Mouse (Mus musculus): ENCODE results near the gene Nexn. TPM values are rescaled to one million over a fixed set of nuclear protein-coding genes. Genes with fewer than 3 reads are reported as not detected.
"Not testable (repeated sequence)": the region's sequence is repeated elsewhere in the genome, so short reads cannot be mapped to it uniquely, and the experiment has no call there.

Gene Nexn
- polyA plus RNA-seq, 3 experiments from 2014 or later = 1.3 to 5.6 (median 2.8) TPM

DNA sequence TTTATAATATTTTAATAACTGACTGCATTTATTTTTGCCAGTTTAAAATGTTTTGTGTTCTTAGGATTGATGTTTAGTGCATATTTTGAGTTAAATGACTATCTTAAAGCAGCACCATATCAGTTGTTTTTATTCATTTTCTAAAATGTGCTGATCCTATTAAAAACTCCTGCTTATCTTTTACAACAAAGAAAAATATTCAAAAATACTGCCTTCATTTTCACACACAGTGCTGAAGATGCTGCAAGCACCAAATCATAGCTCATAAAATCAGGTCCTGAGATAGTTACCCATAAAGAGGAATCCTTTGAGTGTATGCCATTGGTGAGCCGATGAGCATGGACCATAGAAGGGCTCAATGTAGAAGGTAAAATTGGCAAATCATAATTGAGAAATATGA lies 30.9 kb downstream of the Nexn start:
- no peak for ATAC-seq

DNA sequence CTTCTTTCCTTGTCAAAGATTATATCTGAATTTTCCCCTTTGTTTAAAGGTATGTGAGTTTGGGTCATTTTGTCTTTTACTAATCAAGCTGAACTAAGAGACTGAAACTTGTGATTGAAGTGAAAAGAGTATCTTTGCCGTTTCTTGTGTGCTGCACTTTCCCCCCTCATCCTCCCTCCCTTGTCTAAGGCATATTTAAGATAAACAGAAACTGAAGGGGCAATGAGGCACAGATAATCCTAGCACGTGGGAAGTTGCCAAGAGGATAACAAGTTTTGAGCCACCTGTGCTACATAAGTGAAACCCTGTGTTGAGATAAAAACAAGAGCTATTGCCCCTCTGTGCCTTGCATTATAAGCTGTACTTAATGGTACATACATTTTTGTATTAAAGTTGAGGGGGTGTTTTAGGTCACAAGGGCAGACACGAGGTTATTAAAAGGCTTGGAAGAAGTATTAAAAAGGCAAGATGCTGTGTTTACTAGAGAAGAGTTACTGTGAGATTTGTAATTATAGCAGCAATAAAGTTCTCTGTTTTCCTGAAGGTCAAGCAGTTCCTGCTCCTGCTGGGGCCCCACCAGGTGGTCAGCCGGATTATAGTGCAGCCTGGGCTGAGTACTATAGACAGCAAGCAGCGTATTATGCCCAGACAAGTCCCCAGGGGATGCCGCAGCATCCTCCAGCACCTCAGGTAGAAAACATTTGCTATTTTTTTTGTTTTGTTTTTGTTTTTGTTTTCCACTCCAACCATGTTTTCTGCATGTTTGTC lies 34.6 kb downstream of the Nexn start:
- no peak for ATAC-seq

- no peak for ATAC-seq
These were observed 36.9 kb downstream of the Nexn start for GRCm38 (mm10) chr3:152229271-152229670.

DNA sequence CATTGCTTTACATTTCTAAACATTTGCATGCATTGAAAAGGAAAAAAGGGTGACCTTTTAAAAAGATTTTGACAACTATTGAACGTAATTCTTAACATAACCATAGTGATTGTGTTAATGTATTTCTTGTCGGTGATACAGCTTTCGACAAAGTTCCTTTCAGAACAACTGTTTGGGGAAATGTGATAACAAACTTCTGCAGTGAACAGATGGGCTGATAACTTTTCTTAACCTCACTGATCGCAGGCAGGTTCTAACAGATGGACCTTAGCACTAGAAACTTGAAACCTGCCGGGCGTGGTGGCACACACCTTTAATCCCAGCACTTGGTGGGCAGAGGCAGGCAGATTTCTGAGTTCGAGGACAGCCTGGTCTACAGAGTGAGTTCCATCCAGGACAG lies 37.3 kb downstream of the Nexn start:
- ATAC-seq = no peak

DNA sequence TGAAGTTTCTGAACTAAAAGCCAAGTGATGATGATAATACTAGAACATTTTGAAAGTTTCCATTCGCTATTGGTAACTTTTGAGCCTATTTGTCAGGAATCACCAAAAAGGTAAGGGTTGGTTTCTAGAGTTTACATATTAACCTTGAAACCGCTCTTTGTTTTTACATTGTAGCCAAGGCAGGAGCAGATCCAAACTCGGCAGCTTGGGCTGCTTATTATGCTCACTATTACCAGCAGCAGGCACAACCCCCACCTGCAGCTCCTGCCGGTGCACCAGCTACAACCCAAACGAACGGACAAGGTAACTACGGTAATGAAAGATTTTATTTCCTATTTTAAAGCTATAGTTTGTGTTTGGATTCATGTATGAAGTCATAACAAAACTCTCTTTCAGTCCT lies 40.2 kb downstream of the Nexn start:
- no peak for ATAC-seq

DNA sequence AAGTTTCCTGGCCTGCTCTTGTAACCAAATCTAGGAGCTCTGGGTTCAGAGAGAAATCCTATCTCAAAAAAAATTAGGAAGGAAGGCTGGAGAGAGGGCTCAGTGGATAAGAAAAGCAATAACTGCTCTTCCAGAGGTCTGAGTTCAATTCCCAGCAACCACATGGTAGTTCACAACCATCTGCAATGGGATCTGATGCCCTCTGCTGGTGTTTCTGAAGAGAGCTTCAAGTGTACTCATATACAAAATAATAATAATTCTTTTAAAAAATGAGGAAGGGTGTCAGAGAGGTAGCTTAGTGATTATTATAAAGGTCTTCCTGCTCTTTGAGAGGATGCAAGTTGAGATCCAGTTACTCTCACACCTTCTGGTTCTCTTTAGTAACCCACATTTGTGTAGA lies 41.2 kb downstream of the Nexn start:
- ATAC-seq = no peak

- ATAC-seq = no peak
These were observed 52.7 kb downstream of the Nexn start for GRCm38 (mm10) chr3:152213416-152213815.

GRCm38 (mm10) chr3:152211731-152212279 lies 54.3 kb downstream of the Nexn start:
- ATAC-seq = peak; percentile 58

DNA sequence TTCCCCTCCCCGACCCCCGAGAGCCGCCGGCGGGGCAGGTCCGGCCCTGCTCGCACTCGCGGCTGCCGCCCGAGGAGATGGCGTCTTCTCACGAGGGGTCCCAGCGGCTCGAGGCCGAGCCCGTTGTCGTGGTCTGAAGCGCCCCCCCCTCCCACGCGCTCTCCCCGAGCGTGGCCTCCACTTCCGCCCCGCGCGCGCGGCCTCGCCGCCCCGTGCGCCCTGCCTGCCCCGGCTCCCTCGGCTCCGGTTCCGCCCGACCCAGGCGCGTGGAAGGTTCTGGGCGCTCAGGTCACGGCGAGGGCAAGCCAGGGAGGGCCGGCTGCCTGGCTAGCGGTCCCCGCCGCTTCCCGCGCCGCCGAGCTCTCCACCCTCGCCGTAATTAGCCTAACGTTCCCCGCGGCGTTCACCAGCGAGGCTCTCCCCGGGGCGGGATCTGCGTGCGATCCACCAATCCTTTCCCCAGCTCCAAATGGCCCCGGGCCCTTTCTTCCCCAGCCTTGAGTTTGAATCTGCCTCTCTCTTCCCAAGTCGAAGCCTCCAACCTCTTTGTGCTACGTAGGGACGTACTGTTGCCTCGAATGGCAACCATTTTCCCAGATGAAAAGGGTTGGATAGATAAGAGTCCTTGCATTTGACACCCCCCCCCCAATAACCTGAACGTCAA lies 55.3 kb downstream of the Nexn start:
- peak; percentile 27 for ATAC-seq

DNA sequence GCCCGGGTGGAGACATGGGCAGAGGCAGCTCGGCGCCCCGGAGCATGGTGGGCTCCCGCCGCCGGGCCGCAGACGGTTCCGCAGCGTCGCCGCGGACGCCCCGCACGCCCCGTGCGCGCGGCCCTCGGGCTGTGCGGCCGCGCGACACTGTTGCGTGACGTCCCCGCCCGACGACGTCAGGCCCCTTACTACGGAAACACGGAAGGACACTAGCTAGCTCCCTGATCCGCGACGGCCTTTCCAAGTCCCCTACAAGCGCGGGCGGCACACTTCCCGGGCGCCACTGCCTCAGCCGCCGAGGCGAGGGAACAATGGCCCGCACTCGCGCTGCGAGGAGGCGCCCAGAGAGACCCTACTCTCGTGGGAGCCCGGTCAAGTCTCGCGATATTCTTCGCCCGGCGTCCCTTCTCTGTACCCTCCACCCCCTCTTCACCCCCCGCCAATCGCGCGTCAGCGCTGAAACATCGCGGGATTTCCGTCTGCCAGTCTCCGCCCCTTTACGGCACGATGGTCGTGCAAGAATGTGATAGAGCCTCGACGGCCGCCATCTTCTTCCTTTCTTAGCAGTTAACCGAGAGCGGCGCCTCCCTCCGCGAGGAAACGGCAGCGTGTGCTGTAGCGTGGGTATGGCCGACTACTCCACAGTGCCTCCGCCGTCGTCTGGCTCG lies 56.0 kb downstream of the Nexn start, which contains the start of the genes Dnajb4 and Fubp1:
Dnajb4 (minus strand) TSS at position 336 of the 668 bp plus-strand sequence.
Fubp1 (plus strand) TSS at position 456 of the 668 bp plus-strand sequence.
- peak; percentile 83 for ATAC-seq

DNA sequence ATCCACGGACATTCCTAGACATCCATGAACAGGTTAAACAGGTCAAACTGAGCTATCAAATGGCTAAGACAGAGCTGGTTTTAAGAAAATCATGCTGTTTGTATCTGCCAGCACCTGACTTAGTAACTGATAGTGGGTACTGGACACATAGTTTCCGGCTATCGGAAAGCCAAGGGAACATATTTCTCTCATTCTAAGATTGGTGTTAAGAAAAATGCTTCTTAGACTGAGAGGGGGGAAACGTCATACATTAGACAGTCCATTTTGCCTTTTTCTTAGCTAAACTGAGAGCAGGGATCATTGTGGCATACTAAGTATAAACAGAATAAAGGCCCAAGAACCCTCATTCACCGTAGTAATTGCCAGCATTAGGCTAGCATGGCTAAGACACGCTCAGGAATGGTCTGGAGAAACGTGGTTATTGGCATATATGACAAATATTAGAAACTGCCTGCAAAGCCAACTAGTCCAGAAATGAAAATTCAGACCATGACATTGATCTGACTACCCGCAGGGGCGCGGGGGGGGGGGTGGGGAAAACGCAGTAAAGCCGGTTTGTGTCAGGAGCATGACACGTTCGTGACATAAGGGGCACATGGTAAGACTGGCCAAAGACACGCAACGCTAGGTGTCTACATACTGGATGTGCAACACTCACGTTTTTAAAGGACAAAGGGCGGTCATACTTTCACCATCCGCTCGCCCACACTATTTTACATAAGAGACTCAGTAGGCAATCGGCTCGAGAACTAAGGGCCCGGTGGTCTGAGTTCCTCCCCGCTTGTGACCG lies 56.8 kb downstream of the Nexn start:
- ATAC-seq = peak; percentile 6

GRCm38 (mm10) chr3:152208096-152208885 lies 57.9 kb downstream of the Nexn start:
- no peak for ATAC-seq

DNA sequence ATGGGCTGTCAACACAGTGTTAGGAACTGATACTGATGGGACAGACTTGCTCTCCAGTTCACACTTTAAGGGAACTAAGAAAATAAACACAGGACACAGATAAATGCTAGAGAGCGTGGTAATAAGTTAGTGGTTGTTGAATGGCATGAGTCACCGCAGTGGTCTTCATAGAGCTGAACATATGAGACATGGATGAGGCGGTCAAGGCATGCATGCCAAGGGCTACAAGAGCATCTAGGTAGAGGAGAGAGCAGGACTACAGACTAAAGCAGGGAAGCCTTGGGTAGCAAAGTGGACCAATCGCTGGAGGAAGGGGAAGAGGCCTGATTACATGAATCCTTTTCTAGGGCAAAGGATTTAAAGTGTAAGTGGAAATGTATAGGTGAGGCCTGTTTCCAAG lies 59.0 kb downstream of the Nexn start:
- ATAC-seq = no peak

- ATAC-seq = no peak
These were observed 61.6 kb downstream of the Nexn start for GRCm38 (mm10) chr3:152204577-152204976.

DNA sequence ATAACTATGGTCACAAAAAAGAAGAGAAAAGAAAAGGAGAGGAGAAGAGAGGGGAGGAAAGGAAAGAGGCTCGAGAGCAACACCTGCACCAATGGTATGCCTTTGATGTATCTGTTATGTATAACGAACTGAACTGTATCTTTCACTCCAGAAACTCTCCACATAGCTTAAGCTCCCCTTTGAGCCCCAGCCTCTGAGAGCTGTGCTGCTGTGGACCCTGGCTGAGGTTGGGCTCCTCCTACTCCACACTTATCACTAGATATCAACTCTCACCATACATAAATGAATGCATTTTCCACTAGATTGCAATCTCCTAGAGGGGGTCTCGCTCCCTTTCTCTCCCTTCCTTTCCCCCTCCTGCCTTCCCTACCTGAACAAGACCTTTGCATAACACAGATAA lies 62.2 kb downstream of the Nexn start:
- no peak for ATAC-seq

GRCm38 (mm10) chr3:152203411-152203810 lies 62.7 kb downstream of the Nexn start:
- ATAC-seq = no peak

DNA sequence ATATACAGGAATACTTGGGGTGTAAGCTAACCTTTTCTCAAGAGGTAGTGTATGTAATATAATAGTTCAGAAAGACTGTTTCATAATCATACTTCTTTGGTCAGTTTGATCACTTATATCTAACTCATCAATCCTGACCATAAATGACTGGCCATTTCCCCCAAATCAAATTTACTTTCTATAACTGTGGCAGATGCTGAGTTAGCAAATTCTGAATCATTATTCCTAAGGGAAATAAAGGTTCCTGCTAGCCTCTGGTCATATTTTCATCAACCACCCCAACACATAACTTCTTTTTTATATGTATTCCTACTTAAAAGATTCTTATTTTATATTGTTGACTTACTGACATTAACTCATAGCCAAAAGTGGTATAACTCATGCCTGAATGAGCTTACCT lies 63.2 kb downstream of the Nexn start:
- ATAC-seq = no peak

- no peak for ATAC-seq
These were observed 64.5 kb downstream of the Nexn start for GRCm38 (mm10) chr3:152201651-152202050.

DNA sequence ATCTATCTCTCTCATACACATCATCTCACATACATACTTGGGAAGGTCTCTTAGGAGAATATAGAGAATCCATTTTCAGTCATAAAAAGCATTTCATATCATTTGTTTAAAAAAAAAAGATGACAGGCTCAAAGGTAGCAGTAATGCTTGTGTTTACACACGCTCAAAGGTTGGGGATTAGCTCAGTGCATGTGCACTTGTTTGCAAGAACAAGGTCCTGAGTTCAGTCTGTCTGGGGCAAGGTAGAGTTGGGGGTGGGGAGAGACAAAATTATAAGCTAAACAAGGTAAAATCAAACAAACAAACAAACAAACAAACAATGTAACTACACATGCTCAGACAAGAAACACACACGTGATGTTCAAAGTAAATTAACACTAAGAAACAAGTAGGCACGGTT lies 65.0 kb downstream of the Nexn start:
- no peak for ATAC-seq

DNA sequence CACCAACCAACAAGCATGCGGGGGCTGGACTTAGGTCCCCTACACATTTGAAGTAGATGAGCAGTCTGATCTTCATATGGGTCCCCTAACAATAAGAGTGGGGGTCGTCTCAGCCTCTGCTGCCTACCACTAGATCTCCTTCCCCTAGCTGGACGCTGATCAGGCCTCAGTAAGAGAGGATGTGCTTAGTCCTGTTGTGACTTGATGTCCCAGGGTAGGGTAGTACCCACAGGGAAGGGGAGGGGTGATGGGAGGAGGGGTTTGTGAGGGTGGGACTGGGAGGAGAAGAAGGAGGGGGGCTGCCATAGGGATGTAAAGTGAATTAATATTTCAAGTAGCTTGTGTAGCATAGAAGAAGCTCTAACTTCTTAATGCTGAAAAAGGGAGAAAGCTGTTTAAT lies 67.0 kb downstream of the Nexn start:
- ATAC-seq = no peak

- not testable (repeated sequence) for ATAC-seq
These were observed 68.9 kb downstream of the Nexn start for GRCm38 (mm10) chr3:152197246-152197645.

Measured in inflammation-experienced regulatory T-cells, adult 6 months (primary cell).